Mouse (Mus musculus) spleen, adult 2 months (tissue): Measurements from ENCODE around the gene Zbtb16.

Experiments used
- CTCF ChIP-seq: fragments of 200-500 bp; IDR thresholded peaks from 2 replicates; pipeline ENCODE4 v1.5.1; 2011; ENCODE audit warnings: mild to moderate bottlenecking, inconsistent platforms; ENCODE audit not compliant: insufficient read depth, insufficient read length, insufficient replicate concordance; ENCODE audit errors: extremely low read depth
- POLR2A ChIP-seq: fragments of 200-500 bp; IDR thresholded peaks from 2 replicates; pipeline ENCODE4 v1.6.1; 2011; ENCODE audit warnings: low read depth, low read length, inconsistent platforms

- no peak for TF ChIP-seq CTCF
- TF ChIP-seq POLR2A: no peak
Observed at GRCm38 (mm10) chr9:48684144-48684543, 151.9 kb downstream of the Zbtb16 start.
